Mouse (Mus musculus) limb, embryonic 10.5 days (tissue): ENCODE measurements around the gene Slc6a2. TPM values are rescaled to one million over a fixed set of nuclear protein-coding genes. Genes with fewer than 3 reads are reported as not detected.

ENCODE experiments used
- DNase-seq: peaks from one replicate; pipeline ENCODE4 v3.0.0-alpha.2; 2017; ENCODE audit warnings: low spot score
- H3K27ac ChIP-seq: fragments of 300-500 bp; sonication (generic); 2 replicates; pipeline ENCODE4 v1.5.1; 2016; ENCODE audit warnings: mild to moderate bottlenecking
- H3K27me3 ChIP-seq: fragments of 300-500 bp; sonication (generic); 2 replicates; pipeline ENCODE4 v1.6.1; 2016; ENCODE audit warnings: low read depth, mild to moderate bottlenecking; ENCODE audit not compliant: poor library complexity, severe bottlenecking
- H3K36me3 ChIP-seq: fragments of 300-500 bp; sonication (generic); 2 replicates; pipeline ENCODE4 v1.6.1; 2016; ENCODE audit warnings: mild to moderate bottlenecking, moderate library complexity
- H3K4me1 ChIP-seq: fragments of 300-500 bp; sonication (generic); 2 replicates; pipeline ENCODE4 v1.6.1; 2016
- H3K4me3 ChIP-seq: fragments of 300-500 bp; sonication (generic); 2 replicates; pipeline ENCODE4 v1.5.1; 2016; ENCODE audit warnings: mild to moderate bottlenecking, moderate library complexity
- H3K9me3 ChIP-seq: fragments of 300-500 bp; sonication (generic); replicated peaks from 2 replicates; pipeline ENCODE4 v1.6.1; 2016; ENCODE audit warnings: mild to moderate bottlenecking
- WGBS: fragments of 180-500 bp; shearing (Covaris S2); methylation state at CpG from one replicate; pipeline ENCODE4 v1.1.7; 2016; 5-methylcytosine and 5-hydroxymethylcytosine counted together
- polyA plus RNA-seq: library from polyadenylated mRNA; unstranded; fragments of >200 nt; fragmentation: Nextera tagmentation; extraction: Ambion mirVana; gene quantifications from 2 replicates; pipeline ENCODE4 v1.2.1, GENCODE M21; 2016

Gene Slc6a2
- polyA plus RNA-seq, 1 experiment from 2014 or later: 0.13 TPM

DNA sequence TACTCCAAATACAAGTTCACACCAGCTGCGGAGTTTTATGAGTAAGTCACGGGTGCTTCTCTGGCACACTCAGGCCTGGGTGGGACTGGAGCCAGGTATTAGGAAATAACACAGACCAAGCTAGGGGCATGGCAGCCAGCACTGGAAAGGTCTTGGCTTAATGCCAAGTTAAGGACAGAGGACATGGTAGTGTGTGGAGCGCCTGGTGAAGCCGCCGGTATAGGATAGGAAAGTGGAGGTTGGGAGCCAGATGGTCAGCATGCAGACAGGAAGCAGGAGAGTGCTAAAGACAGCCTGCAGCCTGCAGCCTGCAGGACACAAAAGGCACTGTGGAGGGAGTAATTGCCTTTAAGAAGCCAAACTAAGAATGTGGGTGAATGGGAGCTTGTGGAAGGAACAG, 13.1 kb downstream of the Slc6a2 start:
- 74% methylated on average over 5 of the region's 5 CpGs for WGBS
- Histone ChIP-seq H3K27ac (no peak overlapping the region), H3K4me1 (peaks cover 17% of the 10 kb centered on the region), H3K27me3 (no peaks in the 10 kb centered on the region), H3K4me3 (no peak overlapping the region), H3K9me3 (no peaks in the 10 kb centered on the region), H3K36me3 (no peaks in the 10 kb centered on the region)
- no peak for DNase-seq

DNA sequence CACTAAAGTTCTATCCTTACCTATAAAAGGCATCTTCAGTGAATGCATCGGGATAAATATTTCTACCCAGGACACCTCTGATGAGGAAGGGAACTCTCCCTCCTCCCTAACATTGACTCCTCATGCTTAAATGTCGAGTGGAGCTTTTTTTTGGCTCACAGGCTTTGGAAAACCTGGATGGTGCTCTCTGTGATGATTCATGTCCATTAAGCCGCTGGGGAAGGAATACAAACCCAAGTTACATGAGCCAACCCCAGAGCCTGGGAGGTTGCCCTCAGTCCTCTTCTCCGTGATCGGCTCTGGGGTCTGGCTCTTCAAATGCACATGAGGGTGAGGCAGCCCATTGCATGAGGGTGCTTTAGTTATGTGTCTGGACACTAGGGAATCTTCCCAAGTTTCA, 16.8 kb downstream of the Slc6a2 start:
- H3K4me1 ChIP-seq: peaks cover 17% of the 10 kb centered on the region
- no peak overlapping the region for H3K27ac ChIP-seq
- H3K4me3 ChIP-seq: no peak overlapping the region
- no peaks in the 10 kb centered on the region for H3K27me3 ChIP-seq
- WGBS: 90% methylated on average over 5 of the region's 5 CpGs
- no peaks in the 10 kb centered on the region for H3K36me3 ChIP-seq
- DNase-seq: no peak
- no peaks in the 10 kb centered on the region for H3K9me3 ChIP-seq

DNA sequence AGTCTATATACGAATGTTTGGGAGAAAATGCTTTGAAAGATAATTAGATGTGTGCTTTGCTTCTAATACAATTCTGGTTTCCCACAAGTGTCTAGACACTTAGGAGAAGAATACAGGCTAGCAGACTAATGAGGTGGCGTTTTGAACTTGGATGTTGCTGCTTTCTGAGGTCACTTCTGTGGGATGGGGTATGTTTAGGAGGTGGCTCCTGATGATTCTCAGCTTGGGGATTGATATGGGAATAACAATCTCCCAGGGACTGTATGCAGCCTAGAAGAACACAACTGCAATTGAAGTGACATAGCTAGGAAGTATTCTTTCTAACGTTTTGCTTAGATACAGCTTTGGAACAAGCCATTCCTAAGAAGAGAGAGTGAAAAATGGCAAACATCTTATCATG, 22.6 kb downstream of the Slc6a2 start:
- Histone ChIP-seq H3K4me3 (no peak overlapping the region), H3K27ac (no peak overlapping the region), H3K4me1 (no peaks in the 10 kb centered on the region), H3K9me3 (no peaks in the 10 kb centered on the region), H3K27me3 (no peaks in the 10 kb centered on the region), H3K36me3 (no peaks in the 10 kb centered on the region)
- 85% methylated on average over 3 of the region's 3 CpGs for WGBS
- no peak for DNase-seq

DNA sequence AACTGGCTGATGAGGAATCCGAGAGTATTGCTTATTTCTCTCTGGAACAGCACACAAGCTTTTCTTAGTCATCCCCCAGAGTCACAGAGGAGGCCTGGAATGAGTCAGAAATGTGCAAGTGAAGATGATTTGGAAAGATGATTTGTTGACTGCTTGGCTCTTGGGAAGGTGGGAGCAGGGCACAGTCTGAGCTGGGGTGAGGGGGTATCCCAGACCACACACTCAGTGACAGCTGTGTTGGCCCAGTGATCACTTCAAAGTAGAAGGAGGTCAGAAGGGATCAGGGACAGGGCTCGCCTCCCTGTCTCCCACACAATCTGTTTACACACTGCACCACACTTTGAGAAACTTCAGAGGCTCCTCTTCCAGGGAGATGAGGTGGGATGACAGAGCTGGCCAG, 24.5 kb downstream of the Slc6a2 start:
- WGBS: 52% methylated on average over 2 of the region's 2 CpGs
- DNase-seq: no peak
- Histone ChIP-seq H3K4me3 (no peak overlapping the region), H3K27ac (no peak overlapping the region), H3K36me3 (no peaks in the 10 kb centered on the region), H3K27me3 (no peaks in the 10 kb centered on the region), H3K4me1 (no peaks in the 10 kb centered on the region), H3K9me3 (no peaks in the 10 kb centered on the region)

DNA sequence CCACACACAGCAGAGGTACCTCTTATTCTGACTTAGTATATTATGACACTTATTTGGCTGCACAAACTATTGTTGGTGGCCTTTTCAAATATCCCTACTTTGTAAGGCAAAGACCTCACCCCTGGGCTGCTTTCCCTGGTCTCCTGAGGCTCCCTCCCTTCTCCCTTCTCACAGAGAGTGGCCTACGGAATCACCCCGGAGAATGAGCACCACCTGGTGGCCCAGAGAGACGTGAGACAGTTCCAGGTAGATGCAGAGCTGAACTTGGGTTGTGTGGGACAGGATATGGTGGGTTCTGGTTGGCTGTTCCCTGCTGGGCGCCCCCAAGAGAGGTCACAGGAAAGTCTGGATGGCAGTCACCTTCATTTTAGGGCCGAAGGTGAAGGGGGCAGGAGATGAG, 37.0 kb downstream of the Slc6a2 start:
- peak; percentile 54 for DNase-seq
- H3K4me3 ChIP-seq: no peak overlapping the region

DNA sequence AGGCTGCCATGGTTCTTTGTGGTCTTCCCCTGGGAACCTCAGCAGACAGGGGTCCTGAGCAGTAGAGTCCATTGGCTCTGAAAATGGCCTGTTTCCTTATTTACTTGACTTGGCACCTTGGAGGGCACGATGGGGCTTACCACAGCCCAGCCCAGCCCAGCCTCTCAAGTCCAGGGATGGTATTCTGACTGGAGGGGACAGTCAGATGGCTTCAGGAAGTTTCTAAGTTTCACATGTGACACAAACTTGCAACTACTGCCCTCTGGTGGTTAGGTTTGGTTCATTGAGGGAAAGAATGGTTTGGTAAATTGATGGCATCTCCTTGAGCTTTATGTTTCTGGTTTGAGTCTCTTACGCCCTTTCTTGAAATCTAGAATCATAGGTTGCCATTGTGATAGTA, 38.7 kb downstream of the Slc6a2 start:
- Histone ChIP-seq H3K36me3 (no peaks in the 10 kb centered on the region), H3K4me1 (0 out of 2 replicates have a peak, but pooled peaks cover 6% of the 10 kb centered on the region), H3K4me3 (no peak overlapping the region), H3K9me3 (no peaks in the 10 kb centered on the region), H3K27me3 (no peaks in the 10 kb centered on the region), H3K27ac (no peak overlapping the region)
- WGBS: 51% methylated on average over 2 of the region's 2 CpGs
- peak; percentile 54 for DNase-seq

More for the DNA sequence above, 37.0 kb downstream of the Slc6a2 start:
- 24% methylated on average over 5 of the region's 5 CpGs for WGBS
- Histone ChIP-seq H3K27me3 (no peaks in the 10 kb centered on the region), H3K9me3 (no peaks in the 10 kb centered on the region), H3K27ac (no peak overlapping the region), H3K36me3 (no peaks in the 10 kb centered on the region), H3K4me1 (0 out of 2 replicates have a peak, but pooled peaks cover 6% of the 10 kb centered on the region)

DNA sequence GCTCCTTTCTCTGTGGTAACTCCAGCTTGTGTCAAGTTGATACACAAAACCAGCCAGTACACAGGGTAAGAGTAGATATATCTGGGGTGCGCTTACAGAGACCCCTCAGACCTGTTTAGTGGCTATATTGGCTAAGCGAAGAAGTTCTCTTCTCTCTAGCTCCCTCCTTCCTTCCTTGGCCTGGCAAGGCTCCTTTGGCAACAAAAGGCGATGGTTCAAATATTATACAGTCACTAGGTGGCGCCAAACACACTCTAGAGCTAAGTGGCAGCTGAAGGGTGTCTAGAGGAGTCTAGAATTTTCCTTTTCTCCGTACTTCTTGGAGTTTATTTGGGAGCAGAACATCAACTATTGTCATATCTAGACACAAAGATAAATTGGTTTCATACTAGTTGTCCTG, 50.4 kb downstream of the Slc6a2 start:
- H3K9me3 ChIP-seq: no peaks in the 10 kb centered on the region
- H3K27me3 ChIP-seq: no peaks in the 10 kb centered on the region
- no peaks in the 10 kb centered on the region for H3K4me1 ChIP-seq
- DNase-seq: peak; percentile 43
- no peak overlapping the region for H3K27ac ChIP-seq
- H3K4me3 ChIP-seq: no peak overlapping the region
- no peaks in the 10 kb centered on the region for H3K36me3 ChIP-seq
- WGBS: 32% methylated on average over 5 of the region's 5 CpGs

DNA sequence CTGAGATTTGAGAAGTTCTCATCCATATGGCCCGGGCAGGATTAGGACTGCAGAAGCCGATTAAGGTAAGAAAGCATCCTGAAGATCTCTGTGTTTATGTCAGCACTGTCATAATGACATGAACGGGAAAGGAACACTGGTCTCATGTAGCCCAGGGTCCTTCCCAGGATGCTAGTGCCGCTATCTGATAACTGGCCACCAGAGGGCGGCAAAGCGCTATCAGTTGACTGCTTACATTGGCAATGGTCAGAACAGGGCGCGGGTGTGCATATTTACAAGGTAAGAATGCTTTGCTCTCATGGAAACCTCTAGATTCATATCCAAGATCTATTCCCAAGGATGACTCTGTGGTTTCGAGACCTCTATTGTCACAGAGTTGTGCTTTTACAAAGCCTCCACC, 51.6 kb downstream of the Slc6a2 start:
- Histone ChIP-seq H3K27ac (no peak overlapping the region), H3K27me3 (no peaks in the 10 kb centered on the region), H3K4me1 (no peaks in the 10 kb centered on the region), H3K36me3 (no peaks in the 10 kb centered on the region), H3K4me3 (no peak overlapping the region), H3K9me3 (no peaks in the 10 kb centered on the region)
- 11% methylated on average over 9 of the region's 9 CpGs for WGBS
- DNase-seq: peak; percentile 91

DNA sequence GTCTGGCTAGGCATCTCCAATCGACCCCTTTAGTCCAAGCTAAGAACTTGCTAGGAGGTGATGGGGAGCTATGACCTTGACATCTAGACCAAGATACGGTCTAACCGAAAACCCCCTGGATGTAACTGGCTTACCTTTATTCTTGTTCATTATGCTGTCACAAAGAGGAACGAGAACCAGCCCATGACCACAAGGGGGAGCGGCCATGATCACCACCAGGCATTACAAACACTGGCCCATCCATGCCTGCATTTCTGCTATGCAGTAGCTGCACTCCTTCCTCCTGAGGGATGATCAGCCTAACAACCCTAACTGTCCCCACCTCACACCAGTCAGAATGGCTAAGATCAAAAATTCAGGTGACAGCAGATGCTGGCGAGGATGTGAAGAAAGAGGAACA, 52.3 kb downstream of the Slc6a2 start:
- DNase-seq: no peak
- Histone ChIP-seq H3K27ac (no peak overlapping the region), H3K27me3 (no peaks in the 10 kb centered on the region), H3K4me3 (no peak overlapping the region), H3K4me1 (no peaks in the 10 kb centered on the region), H3K36me3 (no peaks in the 10 kb centered on the region), H3K9me3 (no peaks in the 10 kb centered on the region)
- WGBS: 74% methylated on average over 6 of the region's 6 CpGs

DNA sequence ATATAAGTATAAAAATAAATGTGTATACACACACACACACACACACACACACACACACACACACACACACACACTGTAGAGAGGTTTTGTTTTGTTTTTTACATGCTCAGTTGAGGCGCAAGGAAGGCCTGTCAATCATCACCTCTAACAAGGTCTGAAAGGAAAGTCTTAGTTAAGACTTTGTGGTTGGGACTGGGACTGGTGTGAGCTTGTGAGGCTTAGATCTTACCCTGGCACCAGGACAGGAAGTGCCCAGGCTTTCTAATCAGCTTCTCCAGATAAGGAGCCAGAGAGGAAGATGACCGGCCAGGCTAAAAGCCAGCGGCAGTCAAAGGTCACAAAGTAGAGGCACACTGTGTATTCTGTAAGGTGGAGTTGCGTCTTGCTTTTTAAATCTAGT, 54.4 kb downstream of the Slc6a2 start:
- H3K36me3 ChIP-seq: no peaks in the 10 kb centered on the region
- no peaks in the 10 kb centered on the region for H3K9me3 ChIP-seq
- no peak overlapping the region for H3K4me3 ChIP-seq
- H3K27me3 ChIP-seq: no peaks in the 10 kb centered on the region
- H3K4me1 ChIP-seq: no peaks in the 10 kb centered on the region
- no peak overlapping the region for H3K27ac ChIP-seq
- no peak for DNase-seq
- WGBS: 69% methylated on average over 4 of the region's 4 CpGs

DNA sequence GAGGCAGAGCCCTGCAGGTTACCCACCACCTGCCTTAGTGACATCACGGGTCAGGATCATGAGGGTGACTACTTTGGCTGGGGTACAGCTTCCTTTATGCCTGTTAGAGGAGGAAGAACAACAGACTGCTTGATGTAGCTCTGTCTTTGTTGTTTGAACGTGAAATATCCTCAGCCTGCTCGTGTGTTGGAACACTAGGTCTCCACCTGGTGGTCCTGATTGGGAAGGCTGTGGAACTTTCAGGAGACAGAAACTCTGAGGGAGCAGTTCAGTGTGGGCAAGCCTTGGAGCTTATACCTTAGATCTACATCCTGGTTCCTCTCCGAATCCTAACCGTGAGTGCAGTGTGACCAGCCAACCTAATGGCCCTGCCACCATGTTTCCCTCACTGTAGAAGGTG, 61.9 kb downstream of the Slc6a2 start:
- 77% methylated on average over 5 of the region's 5 CpGs for WGBS
- Histone ChIP-seq H3K9me3 (no peaks in the 10 kb centered on the region), H3K27ac (no peak overlapping the region), H3K4me1 (no peaks in the 10 kb centered on the region), H3K4me3 (no peak overlapping the region), H3K36me3 (no peaks in the 10 kb centered on the region), H3K27me3 (no peaks in the 10 kb centered on the region)
- no peak for DNase-seq

DNA sequence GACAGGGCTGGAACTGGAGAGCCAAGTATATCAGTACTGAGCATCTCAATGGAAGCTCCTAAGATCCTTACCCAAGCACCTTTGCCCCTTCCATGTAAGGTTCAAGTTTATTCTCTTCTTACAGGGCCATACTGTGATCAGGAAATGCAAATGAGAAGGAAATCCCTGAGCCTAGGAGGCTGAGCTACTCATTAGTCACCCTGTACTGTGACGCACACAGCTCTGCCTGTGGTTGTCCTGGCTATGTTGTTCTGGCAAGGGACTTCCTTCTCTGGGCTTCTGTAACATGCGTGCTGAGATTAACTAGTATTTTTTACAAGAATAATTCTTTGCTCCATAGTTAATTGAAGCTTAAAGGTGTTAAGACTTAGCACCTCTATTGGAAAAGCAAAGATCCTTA, 70.8 kb downstream of the Slc6a2 start:
- WGBS: 85% methylated on average over 2 of the region's 2 CpGs
- no peaks in the 10 kb centered on the region for H3K36me3 ChIP-seq

DNA sequence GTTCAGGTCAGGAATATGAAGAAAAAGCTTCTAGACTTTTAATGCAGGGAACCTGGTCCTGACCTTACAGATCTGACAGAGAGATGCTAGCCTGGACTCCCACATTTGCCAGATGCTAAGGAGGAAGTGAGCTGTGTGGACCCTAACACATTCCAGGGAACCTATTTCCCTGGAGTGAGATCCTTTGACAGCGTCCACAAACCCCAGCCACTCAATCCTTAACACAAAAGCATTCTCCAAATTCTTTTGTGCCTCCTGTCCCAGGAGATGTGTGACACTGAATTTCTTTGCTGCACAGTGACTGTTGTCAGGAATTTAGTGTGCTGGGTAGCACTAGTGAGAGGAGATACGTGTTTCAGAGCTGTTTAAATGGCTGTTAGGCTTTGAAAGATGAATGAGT, 79.0 kb downstream of the Slc6a2 start:
- Histone ChIP-seq H3K27ac (no peak overlapping the region), H3K4me1 (peaks cover 4% of the 10 kb centered on the region; the same call in 1 of the 2 replicates), H3K36me3 (no peaks in the 10 kb centered on the region), H3K9me3 (no peaks in the 10 kb centered on the region), H3K4me3 (no peak overlapping the region), H3K27me3 (no peaks in the 10 kb centered on the region)
- WGBS: 12% methylated on average over 2 of the region's 2 CpGs
- no peak for DNase-seq

More for the DNA sequence above, 70.8 kb downstream of the Slc6a2 start:
- no peaks in the 10 kb centered on the region for H3K9me3 ChIP-seq
- no peak overlapping the region for H3K4me3 ChIP-seq
- H3K4me1 ChIP-seq: no peaks in the 10 kb centered on the region
- H3K27ac ChIP-seq: no peak overlapping the region
- DNase-seq: no peak
- no peaks in the 10 kb centered on the region for H3K27me3 ChIP-seq

DNA sequence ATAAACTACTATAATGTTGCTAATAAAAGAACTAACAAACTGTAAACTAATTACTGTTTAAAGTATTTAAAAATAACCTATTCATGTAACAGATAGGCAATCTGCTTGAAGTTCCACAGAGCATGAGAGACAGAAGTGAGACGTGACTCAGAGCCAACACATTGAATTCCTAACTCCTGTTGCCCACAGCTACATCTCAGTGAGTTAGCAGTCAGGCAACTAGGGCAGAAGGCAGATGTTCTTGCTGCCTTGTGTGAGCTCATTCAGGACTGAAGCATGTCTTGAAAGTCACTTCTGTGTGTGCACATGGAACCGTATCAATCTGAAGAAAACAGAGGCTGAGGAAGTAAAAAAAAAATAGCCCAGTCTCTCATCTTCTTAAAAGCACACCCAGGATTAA, 80.4 kb downstream of the Slc6a2 start:
- Histone ChIP-seq H3K27ac (no peak overlapping the region), H3K4me3 (no peak overlapping the region), H3K27me3 (no peaks in the 10 kb centered on the region), H3K36me3 (no peaks in the 10 kb centered on the region), H3K4me1 (peaks cover 4% of the 10 kb centered on the region; the same call in 1 of the 2 replicates), H3K9me3 (no peaks in the 10 kb centered on the region)
- no peak for DNase-seq
- 85% methylated on average over 2 of the region's 2 CpGs for WGBS
